Mouse (Mus musculus) cerebellum, postnatal 4 days (tissue): Measurements from ENCODE around the gene Selenof.

ENCODE experiments used
- DNase-seq, 2 experiments: peaks; one replicate each; pipeline ENCODE4 v3.0.0; 2022; ENCODE audit warnings: low spot score in 2 of 2, mixed read lengths in 1 of 2

The Selenof gene

DNA sequence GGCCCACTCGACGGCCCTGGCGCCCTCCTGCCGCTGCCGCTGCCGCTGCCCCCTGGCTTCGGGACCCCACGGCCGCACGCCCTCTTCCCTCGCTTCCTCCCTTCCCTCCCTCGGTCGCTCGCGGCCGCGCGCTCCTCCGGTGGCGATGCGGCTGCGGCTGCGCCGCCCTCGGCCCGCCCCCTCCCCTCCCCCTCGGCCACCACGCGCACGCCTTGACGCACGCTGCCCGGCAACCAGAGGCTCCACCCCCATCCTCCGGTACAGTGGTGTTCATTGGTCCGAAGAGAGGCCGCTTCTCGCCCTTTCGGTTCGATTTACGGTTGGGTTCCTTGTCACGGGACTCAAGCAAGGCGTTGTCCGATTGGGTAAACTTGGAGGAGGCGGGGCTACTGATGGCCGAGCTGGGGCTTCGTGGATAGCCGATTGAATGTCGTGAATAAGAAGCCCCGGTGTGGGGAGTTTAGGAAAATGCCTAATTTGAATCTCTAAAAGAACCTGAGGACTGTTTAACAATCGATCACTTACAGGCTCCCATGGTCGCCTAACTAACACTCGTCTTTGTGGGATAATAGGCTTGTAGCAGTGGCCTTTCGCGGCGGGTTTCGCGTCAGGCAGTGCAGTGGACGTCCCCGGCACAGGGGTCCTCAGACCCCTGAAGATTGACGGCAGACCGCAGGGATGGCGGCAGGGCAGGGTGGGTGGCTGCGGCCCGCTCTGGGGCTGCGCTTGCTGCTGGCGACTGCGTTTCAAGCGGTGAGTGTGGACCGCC, at the start of gene Selenof, which contains the start of gene Hs2st1:
Gene Selenof (plus strand): TSS at position 258 of the 769 bp plus-strand sequence.
Gene Hs2st1 (minus strand): TSS at position 135 of the 769 bp plus-strand sequence.
- peak; percentile 84 to 94 for DNase-seq

- no peak for DNase-seq
Observed at GRCm38 (mm10) chr3:144527918-144528317, 42.2 kb upstream of the Selenof start.

DNA sequence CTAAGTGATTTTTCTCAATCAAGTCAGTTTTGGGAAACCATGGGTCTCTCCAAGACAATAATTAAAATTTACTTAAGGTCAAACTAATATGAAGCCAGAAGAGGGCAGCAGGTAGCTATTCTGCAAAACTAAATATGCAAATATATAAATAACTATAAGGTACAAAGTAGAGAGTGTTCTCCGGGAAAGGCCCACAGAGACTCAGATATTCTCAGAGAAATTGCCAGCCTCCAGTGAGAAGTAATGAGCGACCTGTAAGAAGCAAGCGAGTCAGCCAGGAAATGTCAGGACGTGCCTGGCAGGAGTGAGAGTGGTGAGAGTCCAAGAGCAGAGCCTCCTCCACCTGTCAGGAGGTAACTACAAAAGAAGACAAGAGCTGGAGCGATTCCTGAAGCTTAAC, 39.1 kb upstream of the Selenof start:
- DNase-seq, result no peak

DNA sequence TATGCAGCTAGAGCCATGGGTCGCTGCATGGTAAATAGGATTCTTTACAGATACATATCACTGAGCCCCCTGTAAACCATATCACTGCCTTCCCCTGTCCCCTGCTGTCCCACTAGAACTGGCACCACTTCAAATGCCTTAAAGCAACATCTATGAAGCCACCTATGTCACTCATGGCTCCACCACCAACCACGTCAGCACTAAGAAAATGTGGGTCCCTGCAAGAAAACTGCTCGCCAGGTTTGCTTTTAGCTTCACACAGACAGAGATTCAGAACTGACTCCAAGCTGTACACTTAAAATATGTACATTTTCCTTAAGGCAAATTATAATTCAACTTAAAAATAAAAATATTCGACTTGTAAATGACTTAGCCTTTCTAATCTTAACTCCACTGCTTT, 35.0 kb upstream of the Selenof start:
- DNase-seq, result no peak

DNA sequence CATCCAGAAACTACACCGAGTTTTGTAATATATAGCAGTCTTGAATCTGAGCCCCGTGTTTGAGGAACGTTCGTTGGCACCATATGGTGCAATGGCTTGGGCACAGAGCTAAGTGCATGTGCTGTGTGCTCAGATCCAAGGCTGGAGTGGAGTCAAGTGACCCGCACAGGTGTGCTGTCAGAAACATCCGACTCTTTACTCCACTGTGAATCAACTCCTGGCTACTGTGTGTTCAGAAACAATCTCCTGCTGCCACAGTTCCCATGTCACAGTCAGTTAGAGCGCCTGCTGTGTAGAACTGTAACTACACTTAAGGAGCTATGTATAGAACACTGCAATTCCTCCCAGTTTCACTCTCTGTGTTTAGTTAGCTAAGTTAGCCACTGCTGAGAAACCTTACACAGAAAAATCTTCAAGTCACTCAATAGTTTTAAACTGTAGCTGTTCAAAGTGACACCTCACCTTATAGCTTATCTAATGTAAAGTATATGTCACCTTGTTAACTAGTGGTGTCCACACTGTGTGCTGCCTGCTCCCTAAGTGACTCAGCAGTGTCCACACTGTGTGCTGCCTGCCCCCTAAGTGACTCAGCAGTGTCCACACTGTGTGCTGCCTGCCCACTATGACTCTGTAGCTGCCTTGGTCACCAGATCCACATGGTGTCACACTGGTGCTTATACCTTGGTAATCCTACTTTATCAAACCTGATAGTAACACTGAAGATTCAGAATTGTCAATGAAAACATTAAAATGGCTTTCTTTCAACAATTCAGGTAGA, 32.8 kb upstream of the Selenof start:
- DNase-seq, result no peak

- DNase-seq, result no peak
Observed at GRCm38 (mm10) chr3:144539051-144539450, 31.1 kb upstream of the Selenof start.

DNA sequence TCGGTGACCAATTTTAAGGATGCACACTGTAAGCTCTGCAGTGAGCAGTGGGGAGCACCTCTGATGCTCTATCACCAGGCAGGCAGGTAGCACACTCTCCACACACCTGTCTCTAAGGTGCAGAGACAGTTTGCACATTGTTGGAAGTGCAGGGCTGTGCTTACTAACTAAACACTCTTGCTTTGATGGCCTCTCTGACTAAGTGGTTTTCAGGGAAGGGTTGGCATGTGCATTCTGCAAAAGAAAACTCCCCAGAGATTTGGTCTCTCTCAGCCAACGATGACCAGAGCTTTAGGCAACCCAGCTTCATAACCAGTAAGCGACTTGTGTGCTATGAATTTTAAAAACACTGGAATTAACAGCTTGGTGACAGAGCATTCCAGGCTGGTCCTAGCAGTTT, 29.3 kb upstream of the Selenof start:
- no peak for DNase-seq

DNA sequence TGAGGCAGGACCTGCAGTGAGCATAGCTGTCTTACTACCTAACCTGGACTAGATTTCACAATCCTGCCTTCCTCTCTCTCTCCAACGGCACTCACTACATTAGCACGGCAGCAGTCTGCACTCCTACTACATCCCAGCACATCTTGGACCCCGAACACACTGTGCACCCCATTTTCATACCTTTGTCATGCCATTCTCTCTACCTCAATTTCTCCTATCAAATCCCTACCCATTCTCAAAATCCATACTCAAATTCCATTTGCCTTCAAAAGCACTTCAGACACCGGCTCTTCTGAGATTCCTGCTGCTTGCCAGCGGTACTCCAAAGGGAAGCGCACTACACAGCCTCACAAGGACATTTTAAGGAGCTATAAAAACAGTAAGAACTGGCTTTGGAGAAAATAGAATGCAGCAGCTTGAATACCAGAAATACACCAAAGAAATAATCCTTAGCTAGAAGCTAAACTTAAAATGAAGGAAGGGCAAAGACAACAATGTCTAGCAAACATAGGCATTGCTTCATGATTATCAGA, 28.1 kb upstream of the Selenof start:
- no peak for DNase-seq

- no peak for DNase-seq
Observed at GRCm38 (mm10) chr3:144545152-144545551, 25.0 kb upstream of the Selenof start.

DNA sequence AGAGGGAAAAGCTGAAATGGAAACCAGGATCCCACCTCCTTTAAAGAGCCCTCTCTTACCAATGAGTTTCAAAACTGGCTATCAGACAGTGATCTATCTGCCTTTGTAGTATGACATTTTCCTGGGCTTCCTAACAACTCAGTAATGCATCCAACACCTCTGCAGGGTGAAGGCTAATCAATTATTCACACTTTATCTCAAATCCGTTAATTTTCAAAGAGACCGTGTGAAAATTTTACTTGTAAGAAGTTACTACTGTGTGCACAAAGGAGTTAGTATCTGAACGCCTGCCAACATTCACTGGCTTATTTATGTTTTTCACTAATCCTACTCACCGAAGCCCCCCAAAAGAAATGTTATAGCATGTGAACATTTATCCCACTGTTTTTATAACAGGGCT, 24.3 kb upstream of the Selenof start:
- no peak for DNase-seq

GRCm38 (mm10) chr3:144546490-144546889, 23.6 kb upstream of the Selenof start:
- no peak for DNase-seq

DNA sequence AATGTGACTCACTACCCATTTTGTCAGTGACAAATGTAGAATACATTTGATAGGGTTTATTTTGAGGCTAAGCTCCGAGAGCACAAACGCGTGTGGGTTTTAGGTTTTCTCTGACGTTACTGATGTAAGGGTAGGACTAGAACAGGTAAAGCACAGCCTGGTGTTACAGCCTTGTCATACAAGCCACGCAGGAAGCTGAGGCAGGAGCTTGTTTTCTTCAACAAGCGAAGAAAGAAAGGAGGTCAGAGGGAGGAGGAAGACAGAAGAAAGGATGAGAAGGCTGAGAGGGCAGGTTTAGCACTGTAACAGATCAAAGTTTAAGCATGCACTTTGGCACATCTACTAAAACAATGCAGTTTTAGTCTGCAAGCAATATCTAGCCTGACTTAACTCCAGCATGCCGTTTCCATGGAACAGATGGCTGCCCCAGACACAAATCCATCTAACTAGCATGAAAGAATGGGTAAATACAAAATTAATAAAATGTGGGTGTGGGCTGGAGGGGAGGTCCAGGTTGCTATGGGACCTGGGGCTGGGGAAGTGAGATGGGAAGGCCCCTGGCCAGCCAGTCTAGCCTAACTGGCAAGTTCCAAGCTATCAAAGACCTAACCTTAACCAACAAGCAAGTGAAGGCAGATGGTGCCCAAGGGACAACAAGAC, 21.8 kb upstream of the Selenof start:
- no peak for DNase-seq

DNA sequence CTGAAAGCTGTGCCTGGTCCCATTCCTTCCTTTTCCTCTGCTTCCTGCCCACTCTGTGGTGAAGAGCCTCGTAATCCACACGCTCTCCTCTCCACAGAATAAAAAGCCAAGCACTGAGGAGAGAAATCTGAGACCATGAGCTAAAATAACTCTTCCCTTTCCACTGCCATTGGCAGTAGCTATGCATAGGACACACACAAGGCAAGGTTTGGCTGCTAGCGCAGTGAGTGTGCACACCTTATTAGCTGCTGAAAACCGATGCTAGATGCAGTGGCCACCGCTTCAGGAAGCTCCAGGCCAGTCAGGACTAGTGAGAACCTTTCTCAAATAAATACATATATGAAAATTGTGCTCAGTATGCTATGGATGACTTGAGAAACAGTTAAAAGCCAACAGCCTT, 20.1 kb upstream of the Selenof start:
- DNase-seq, result no peak

DNA sequence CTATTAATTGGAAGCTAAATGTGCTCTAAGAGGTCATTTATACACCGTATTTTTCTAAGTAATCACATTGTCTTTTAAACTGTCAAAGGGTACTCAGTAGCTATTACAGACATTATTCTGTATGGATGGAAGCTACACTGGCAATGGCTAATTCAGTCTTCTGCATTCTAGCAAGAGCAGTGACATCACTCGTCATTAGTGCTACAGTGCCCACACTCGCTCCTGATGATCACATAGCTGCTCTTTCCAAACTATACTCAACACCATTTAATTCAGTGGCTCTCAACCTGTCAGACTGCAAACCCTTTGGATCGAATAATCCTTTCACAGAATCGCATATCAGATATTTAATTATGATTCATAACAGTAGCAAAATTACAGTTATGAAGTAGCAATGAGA, 19.4 kb upstream of the Selenof start:
- DNase-seq, result no peak

GRCm38 (mm10) chr3:144551416-144551815, 18.7 kb upstream of the Selenof start:
- DNase-seq, result no peak

DNA sequence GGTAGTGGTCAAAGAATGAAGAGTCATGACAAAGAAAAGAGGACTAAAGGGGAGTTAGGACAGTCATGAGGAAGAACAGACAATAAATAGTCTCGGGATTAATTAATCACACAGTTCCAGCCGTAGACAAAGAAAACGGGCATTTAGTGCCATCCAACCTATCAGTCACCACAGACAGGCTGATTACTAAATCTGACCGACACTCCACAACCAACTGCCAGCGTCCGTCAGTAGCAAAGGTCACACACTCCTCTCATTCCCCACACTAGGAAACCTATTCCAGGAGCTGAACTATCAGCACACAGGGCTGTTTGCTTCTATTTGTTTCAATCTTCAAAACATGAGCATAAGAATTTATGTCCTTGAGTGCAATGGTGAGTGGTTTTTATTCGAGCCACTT, 16.2 kb upstream of the Selenof start:
- no peak for DNase-seq

DNA sequence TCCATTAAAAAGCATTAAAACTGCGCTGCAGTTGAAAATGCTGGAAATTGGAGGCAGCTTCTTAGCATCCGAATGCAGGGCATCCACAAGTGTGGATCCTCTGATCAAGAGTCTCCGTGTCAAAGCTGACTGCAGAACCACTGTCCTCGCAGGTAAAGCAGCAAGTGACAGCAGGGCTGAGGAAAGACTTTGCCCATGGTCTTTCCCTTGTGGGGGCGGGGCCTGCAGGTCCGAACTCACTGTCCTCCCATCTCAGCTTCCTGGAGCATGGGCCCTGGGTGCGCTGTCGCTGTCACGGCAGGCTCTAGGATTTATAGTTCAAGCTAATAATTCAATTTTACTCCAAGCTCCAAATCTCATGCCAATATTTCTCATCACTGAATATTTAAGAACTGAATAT, 15.6 kb upstream of the Selenof start:
- DNase-seq, result no peak

- DNase-seq, result no peak
Observed at GRCm38 (mm10) chr3:144555144-144555543, 15.0 kb upstream of the Selenof start.

DNA sequence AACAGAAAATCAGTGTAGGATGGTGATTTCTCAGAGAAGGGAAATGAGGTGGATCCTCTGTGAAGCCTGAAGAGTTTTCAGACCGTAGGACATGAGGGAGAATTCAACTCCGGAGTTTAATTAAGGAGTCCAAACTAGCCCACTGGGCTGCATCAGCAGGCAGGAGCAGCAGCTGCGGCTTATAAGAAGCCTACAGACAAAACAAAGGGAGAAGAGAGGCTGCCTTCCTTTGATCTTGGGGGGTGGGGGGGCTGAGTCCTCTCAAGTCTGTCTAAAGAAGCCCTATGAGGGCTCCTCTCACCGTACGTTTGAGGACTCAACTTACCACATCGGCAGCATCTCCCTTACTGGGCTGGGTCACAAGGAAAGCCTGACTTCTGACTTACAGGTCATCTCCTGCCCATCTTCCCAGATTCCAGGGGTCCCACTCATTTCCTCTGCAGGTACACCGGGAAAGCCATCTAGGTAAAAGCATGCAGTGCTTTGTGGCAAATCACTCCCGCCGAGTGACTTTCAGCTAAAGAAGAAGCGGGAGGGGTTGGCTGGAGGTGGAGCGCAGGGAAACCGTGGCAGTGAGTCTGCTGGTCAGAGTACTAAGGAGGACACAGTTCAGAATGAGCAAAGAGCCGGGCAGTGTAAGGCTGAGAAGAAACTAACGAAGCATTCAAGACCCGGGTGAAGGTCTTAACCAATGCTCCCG, 13.3 kb upstream of the Selenof start:
- DNase-seq, result no peak

GRCm38 (mm10) chr3:144558274-144558673, 11.8 kb upstream of the Selenof start:
- DNase-seq, result no peak

GRCm38 (mm10) chr3:144561511-144562250, 8.4 kb upstream of the Selenof start:
- DNase-seq, result no peak
